Mouse (Mus musculus): ENCODE data around the gene Ahnak. TPM values are rescaled to one million over a fixed set of nuclear protein-coding genes. Genes with fewer than 3 reads are reported as not detected.
A peak's percentile ranks its signal among the peaks of the same experiment; 100 is the strongest.
"Not testable (repeated sequence)": the region's sequence is repeated elsewhere in the genome, so short reads cannot be mapped to it uniquely, and the experiment has no call there.

The Ahnak gene
- total and polyA plus RNA-seq, 3 experiments: 23.0 to 348 (median 299) TPM

- TF ChIP-seq POLR2A (IDR thresholded peaks at IDR 0.05; ENCODE audit: insufficient read depth, low read depth, low read length) (peak; percentile 64), EP300 (IDR thresholded peaks at IDR 0.05; ENCODE audit: insufficient read depth, low read depth, low read length) (peak; percentile 91), CTCF (IDR thresholded peaks at IDR 0.05) (peak; percentile 21; the same call in 1 of the 2 replicates)
- intact Hi-C loops (cut with DNase I): no loop called here
- WGBS: 6% methylated on average over 4 of the region's 4 CpGs
These were observed 8.5 kb downstream of the Ahnak start for GRCm38 (mm10) chr19:8997546-8997945.

GRCm38 (mm10) chr19:8998546-8998945, 9.5 kb downstream of the Ahnak start:
- Histone ChIP-seq H3K4me1 (ENCODE audit: control insufficient read depth, insufficient read depth, low read length) (peaks cover 44% of the 10 kb centered on the region), H3K9ac (ENCODE audit: low read depth, low read length) (no peak overlapping the region), H3K79me2 (replicated peaks; ENCODE audit: control insufficient read depth, insufficient read depth, low read length) (peaks cover 12% of the 10 kb centered on the region), H3K27me3 (ENCODE audit: control insufficient read depth, insufficient read depth, low read length) (no peaks in the 10 kb centered on the region), H3K27ac (peak overlapping the region; percentile 100), H3K4me3 (no peak overlapping the region), H3K36me3 (ENCODE audit: control insufficient read depth, insufficient read depth, low read length) (peaks cover 66% of the 10 kb centered on the region)
- DNase-seq: no peak
- 60% methylated on average over 6 of the region's 6 CpGs for WGBS
- intact Hi-C loops (cut with DNase I): no loop called here
- no peak for TF ChIP-seq EP300 (IDR thresholded peaks at IDR 0.05; ENCODE audit: insufficient read depth, low read depth, low read length)
- no peak for TF ChIP-seq POLR2A (IDR thresholded peaks at IDR 0.05; ENCODE audit: insufficient read depth, low read depth, low read length)
- TF ChIP-seq CTCF (IDR thresholded peaks at IDR 0.05): no peak

More at GRCm38 (mm10) chr19:8997546-8997945, 8.5 kb downstream of the Ahnak start:
- peak overlapping the region; percentile 15; the same call in 1 of the 2 replicates for H3K4me3 ChIP-seq
- H3K27ac ChIP-seq: peak overlapping the region; percentile 100
- H3K9ac ChIP-seq (ENCODE audit: low read depth, low read length): peak overlapping the region; percentile 21; the same call in 1 of the 2 replicates
- H3K4me1 ChIP-seq (ENCODE audit: control insufficient read depth, insufficient read depth, low read length): peaks cover 49% of the 10 kb centered on the region
- peak; percentile 89 to 93 for DNase-seq
- H3K27me3 ChIP-seq (ENCODE audit: control insufficient read depth, insufficient read depth, low read length): no peaks in the 10 kb centered on the region
- peaks cover 57% of the 10 kb centered on the region for H3K36me3 ChIP-seq (ENCODE audit: control insufficient read depth, insufficient read depth, low read length)
- peaks cover 12% of the 10 kb centered on the region for H3K79me2 ChIP-seq (replicated peaks; ENCODE audit: control insufficient read depth, insufficient read depth, low read length)

- Histone ChIP-seq H3K4me1 (ENCODE audit: control insufficient read depth, insufficient read depth, low read length) (peaks cover 44% of the 10 kb centered on the region), H3K27ac (no peak overlapping the region), H3K36me3 (ENCODE audit: control insufficient read depth, insufficient read depth, low read length) (peaks cover 67% of the 10 kb centered on the region), H3K79me2 (replicated peaks; ENCODE audit: control insufficient read depth, insufficient read depth, low read length) (peaks cover 12% of the 10 kb centered on the region), H3K27me3 (ENCODE audit: control insufficient read depth, insufficient read depth, low read length) (no peaks in the 10 kb centered on the region), H3K4me3 (no peak overlapping the region), H3K9ac (ENCODE audit: low read depth, low read length) (no peak overlapping the region)
- intact Hi-C loops (cut with DNase I): no loop called here
- WGBS: 49% methylated on average over 4 of the region's 4 CpGs
- no peak for DNase-seq
- TF ChIP-seq EP300 (IDR thresholded peaks at IDR 0.05; ENCODE audit: insufficient read depth, low read depth, low read length): no peak
- no peak for TF ChIP-seq POLR2A (IDR thresholded peaks at IDR 0.05; ENCODE audit: insufficient read depth, low read depth, low read length)
- no peak for TF ChIP-seq CTCF (IDR thresholded peaks at IDR 0.05)
These were observed 10.1 kb downstream of the Ahnak start for GRCm38 (mm10) chr19:8999223-8999622.

- DNase-seq; H3K27ac ChIP-seq; H3K9ac ChIP-seq (ENCODE audit: low read depth, low read length); intact Hi-C loops (cut with DNase I); H3K79me2 ChIP-seq (replicated peaks; ENCODE audit: control insufficient read depth, insufficient read depth, low read length); H3K4me3 ChIP-seq; H3K27me3 ChIP-seq (ENCODE audit: control insufficient read depth, insufficient read depth, low read length); H3K4me1 ChIP-seq (ENCODE audit: control insufficient read depth, insufficient read depth, low read length): not testable (repeated sequence)
- 95% methylated on average over 2 of the region's 2 CpGs for WGBS
- H3K36me3 ChIP-seq (ENCODE audit: control insufficient read depth, insufficient read depth, low read length): peaks cover 44% of the 10 kb centered on the region
These were observed 17.8 kb downstream of the Ahnak start for GRCm38 (mm10) chr19:9006915-9007314.

- no peak overlapping the region for H3K9ac ChIP-seq (ENCODE audit: low read depth, low read length)
- H3K36me3 ChIP-seq (ENCODE audit: control insufficient read depth, insufficient read depth, low read length): peaks cover 50% of the 10 kb centered on the region
- no peak overlapping the region for H3K27ac ChIP-seq
- H3K27me3 ChIP-seq (ENCODE audit: control insufficient read depth, insufficient read depth, low read length): no peaks in the 10 kb centered on the region
- 86% methylated on average over 3 of the region's 3 CpGs for WGBS
- TF ChIP-seq CTCF (IDR thresholded peaks at IDR 0.05) (no peak), EP300 (IDR thresholded peaks at IDR 0.05; ENCODE audit: insufficient read depth, low read depth, low read length) (no peak), POLR2A (IDR thresholded peaks at IDR 0.05; ENCODE audit: insufficient read depth, low read depth, low read length) (no peak)
- peaks cover 14% of the 10 kb centered on the region for H3K4me1 ChIP-seq (ENCODE audit: control insufficient read depth, insufficient read depth, low read length)
- no peak for DNase-seq
- intact Hi-C loops (cut with DNase I): no loop called here
- no peaks in the 10 kb centered on the region; the same call in none of the 2 replicates for H3K79me2 ChIP-seq (replicated peaks; ENCODE audit: control insufficient read depth, insufficient read depth, low read length)
- H3K4me3 ChIP-seq: no peak overlapping the region
These were observed 30.2 kb downstream of the Ahnak start for GRCm38 (mm10) chr19:9019298-9019697.

GRCm38 (mm10) chr19:9023021-9023778, 34.1 kb downstream of the Ahnak start:
- Histone ChIP-seq H3K27ac (peak overlapping the region; percentile 54), H3K36me3 (ENCODE audit: control insufficient read depth, insufficient read depth, low read length) (peaks cover 29% of the 10 kb centered on the region), H3K9ac (ENCODE audit: low read depth, low read length) (peak overlapping the region; percentile 35; the same call in 1 of the 2 replicates), H3K27me3 (ENCODE audit: control insufficient read depth, insufficient read depth, low read length) (no peaks in the 10 kb centered on the region), H3K79me2 (replicated peaks; ENCODE audit: control insufficient read depth, insufficient read depth, low read length) (no peaks in the 10 kb centered on the region; the same call in 1 of the 2 replicates), H3K4me1 (ENCODE audit: control insufficient read depth, insufficient read depth, low read length) (peaks cover 30% of the 10 kb centered on the region), H3K4me3 (no peak overlapping the region)
- 0 out of 2 replicates have a peak, but pooled peaks have one; percentile 7 for TF ChIP-seq EP300 (IDR thresholded peaks at IDR 0.05; ENCODE audit: insufficient read depth, low read depth, low read length)
- no peak for TF ChIP-seq POLR2A (IDR thresholded peaks at IDR 0.05; ENCODE audit: insufficient read depth, low read depth, low read length)
- DNase-seq: peak; percentile 62 to 78
- intact Hi-C loops (cut with DNase I): no loop called here
- 41% methylated on average over 11 of the region's 11 CpGs for WGBS

All from heart, adult 2 months (tissue).